Mouse (Mus musculus): Measurements from ENCODE around the gene Kank1. TPM values are rescaled to one million over a fixed set of nuclear protein-coding genes. Genes with fewer than 3 reads are reported as not detected.

The Kank1 gene
- polyA plus RNA-seq (2015; fragmentation: Nextera tagmentation; extraction: Ambion mirVana): 12.2 and 16.6 TPM in 2 replicates

GRCm38 (mm10) chr19:25236596-25237491 lies at the start of gene Kank1:
Gene Kank1 (plus strand): TSS chr19:25236975.

Other genes with a start within 250 kb of the Kank1 start
- 1.1 and 2.6 TPM in 2 replicates for gene Dock8, start 237.4 kb upstream of the Kank1 start, polyA plus RNA-seq (2015; fragmentation: Nextera tagmentation; extraction: Ambion mirVana)